Mouse (Mus musculus): ENCODE results near the gene Rbm5. TPM values are rescaled to one million over a fixed set of nuclear protein-coding genes. Genes with fewer than 3 reads are reported as not detected.

Rbm5 gene
- 97.6 and 118 TPM in 2 replicates for polyA plus RNA-seq (2011; ENCODE audit: insufficient read depth, insufficient read length, low replicate concordance, missing spikeins)

DNA sequence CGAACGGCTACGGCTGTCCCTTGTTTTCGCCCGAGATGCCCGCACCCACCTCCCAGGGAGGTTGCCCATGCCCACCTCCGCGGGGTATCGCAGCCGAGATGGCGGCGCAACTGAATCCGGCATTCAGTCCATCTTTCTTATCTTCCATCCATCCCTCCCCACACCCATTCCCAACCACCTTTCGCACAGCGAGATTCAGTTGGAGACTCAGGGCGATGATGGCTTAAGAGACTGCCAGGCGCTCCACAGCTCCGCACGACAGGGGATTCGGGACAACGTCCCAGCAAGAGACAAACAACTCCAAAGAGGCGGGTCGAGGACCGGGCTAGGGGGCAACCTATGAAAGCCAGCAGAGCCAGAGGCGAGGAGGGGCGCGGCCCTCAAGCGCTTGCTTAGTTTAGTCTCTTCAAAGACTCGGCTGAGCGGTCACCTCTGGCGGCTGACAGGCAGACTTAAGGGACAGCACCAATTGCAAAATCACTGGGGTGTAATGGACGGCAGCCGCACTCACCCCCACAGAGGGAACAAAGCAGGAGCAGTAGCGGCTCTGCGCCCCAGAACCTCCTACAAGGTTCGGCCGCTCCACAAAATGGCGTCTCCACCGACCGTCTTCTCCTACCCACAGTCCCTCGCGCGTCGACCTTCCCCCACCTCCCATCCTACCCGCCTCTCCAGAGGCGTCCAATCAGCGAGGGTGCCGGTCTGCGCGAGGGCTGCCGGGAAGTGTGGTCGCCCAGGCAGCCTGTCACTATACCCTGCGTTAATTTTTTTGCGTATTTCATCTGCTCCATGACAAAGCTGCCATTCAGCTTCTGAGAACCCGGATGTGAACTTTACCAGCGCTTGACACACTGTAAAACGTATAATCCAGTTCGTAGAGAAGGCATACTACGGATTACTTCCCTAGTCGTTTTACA lies at the start of gene Rbm5:
Gene Rbm5 (minus strand): TSS at position 623 of the 917 bp plus-strand sequence.
- WGBS = under 1% methylated on average over 60 of the region's 60 CpGs
- peak within 1 kb of the TSS; percentile 95 for H3K4me3 ChIP-seq (replicated peaks; ENCODE audit: control insufficient read depth, low read depth, low read length)
- peak; percentile 94 for TF ChIP-seq POLR2A (IDR thresholded peaks at IDR 0.05; ENCODE audit: borderline replicate concordance, control insufficient read depth, low read depth, low read length)
- TF ChIP-seq CTCF (IDR thresholded peaks at IDR 0.05; ENCODE audit: control insufficient read depth, insufficient read depth, low read length) = no peak
- peak within 1 kb of the TSS; percentile 85 for H3K27ac ChIP-seq (ENCODE audit: control insufficient read depth, insufficient read depth, low read depth, low read length, poor library complexity)
- H3K4me1 ChIP-seq (ENCODE audit: control insufficient read depth, insufficient read depth, low read length) = peaks cover 3% of the 10 kb centered on the region; the same call in 1 of the 2 replicates

DNA sequence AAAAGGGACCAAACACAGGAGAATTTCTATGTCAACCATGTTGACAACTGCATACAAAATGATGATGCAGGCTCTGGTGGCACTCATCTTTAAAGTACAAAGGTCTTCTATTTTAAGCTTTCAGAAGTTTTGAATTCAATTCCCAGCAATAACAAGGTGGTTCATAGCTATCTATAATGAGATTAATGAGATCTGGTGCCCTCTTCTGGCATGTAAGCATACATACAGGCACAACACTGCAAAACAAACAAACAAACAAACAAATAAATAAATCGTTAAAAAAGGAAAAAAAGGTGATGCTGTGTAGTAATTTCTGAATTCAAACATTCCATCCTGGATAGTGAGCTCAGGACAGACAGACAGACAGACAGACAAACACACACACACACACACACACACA lies 41.3 kb upstream of the Rbm5 start:
- Histone ChIP-seq H3K4me1 (ENCODE audit: control insufficient read depth, insufficient read depth, low read length) (no peaks in the 10 kb centered on the region), H3K27ac (ENCODE audit: control insufficient read depth, insufficient read depth, low read depth, low read length, poor library complexity) (no peak overlapping the region), H3K4me3 (replicated peaks; ENCODE audit: control insufficient read depth, low read depth, low read length) (no peak overlapping the region)
- TF ChIP-seq CTCF (IDR thresholded peaks at IDR 0.05; ENCODE audit: control insufficient read depth, insufficient read depth, low read length) (no peak), POLR2A (IDR thresholded peaks at IDR 0.05; ENCODE audit: borderline replicate concordance, control insufficient read depth, low read depth, low read length) (no peak)
- WGBS = 81% methylated on average over 1 of the region's 1 CpGs

DNA sequence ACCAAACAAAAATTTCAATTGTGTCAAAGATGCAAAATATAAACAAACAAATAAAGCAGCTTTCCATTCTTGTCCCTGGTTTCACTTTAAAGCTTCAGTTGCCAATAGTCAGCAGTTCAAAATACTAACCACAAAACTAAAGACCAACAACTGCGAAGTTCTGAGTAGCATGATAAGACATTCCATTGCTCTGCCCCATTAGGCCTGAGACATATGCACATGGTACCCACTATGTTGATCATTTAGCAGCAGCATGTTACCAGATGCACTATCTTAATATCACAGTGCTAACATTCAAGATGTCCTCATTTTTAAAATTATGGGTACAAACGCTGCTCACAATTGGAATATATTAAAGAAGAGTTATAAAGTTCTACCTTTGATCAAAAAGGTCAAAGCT lies 40.2 kb upstream of the Rbm5 start:
- WGBS = 70% methylated on average over 2 of the region's 2 CpGs
- H3K4me1 ChIP-seq (ENCODE audit: control insufficient read depth, insufficient read depth, low read length) = no peaks in the 10 kb centered on the region
- TF ChIP-seq POLR2A (IDR thresholded peaks at IDR 0.05; ENCODE audit: borderline replicate concordance, control insufficient read depth, low read depth, low read length) = no peak
- no peak for TF ChIP-seq CTCF (IDR thresholded peaks at IDR 0.05; ENCODE audit: control insufficient read depth, insufficient read depth, low read length)
- H3K27ac ChIP-seq (ENCODE audit: control insufficient read depth, insufficient read depth, low read depth, low read length, poor library complexity) = no peak overlapping the region
- H3K4me3 ChIP-seq (replicated peaks; ENCODE audit: control insufficient read depth, low read depth, low read length) = no peak overlapping the region

DNA sequence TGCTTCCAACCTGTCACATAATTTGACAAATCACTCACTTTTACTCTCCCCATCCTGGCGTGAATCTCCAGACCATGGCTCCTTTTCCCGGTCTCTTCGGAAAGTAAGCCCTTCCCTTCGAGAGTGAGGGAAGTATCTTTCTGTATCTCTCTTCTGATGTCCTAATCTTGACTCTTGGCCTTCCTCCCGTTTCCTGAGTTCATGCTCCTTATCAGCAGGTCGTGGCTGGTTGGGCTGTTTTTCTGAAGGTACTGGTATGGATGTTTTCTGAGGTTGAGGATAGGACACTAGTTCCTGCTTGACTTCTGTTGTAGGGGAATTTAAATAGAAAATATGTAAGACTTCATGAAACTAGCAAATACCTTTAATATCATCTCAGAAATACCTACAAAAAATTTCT lies 20.9 kb upstream of the Rbm5 start:
- no peak overlapping the region for H3K4me3 ChIP-seq (replicated peaks; ENCODE audit: control insufficient read depth, low read depth, low read length)

DNA sequence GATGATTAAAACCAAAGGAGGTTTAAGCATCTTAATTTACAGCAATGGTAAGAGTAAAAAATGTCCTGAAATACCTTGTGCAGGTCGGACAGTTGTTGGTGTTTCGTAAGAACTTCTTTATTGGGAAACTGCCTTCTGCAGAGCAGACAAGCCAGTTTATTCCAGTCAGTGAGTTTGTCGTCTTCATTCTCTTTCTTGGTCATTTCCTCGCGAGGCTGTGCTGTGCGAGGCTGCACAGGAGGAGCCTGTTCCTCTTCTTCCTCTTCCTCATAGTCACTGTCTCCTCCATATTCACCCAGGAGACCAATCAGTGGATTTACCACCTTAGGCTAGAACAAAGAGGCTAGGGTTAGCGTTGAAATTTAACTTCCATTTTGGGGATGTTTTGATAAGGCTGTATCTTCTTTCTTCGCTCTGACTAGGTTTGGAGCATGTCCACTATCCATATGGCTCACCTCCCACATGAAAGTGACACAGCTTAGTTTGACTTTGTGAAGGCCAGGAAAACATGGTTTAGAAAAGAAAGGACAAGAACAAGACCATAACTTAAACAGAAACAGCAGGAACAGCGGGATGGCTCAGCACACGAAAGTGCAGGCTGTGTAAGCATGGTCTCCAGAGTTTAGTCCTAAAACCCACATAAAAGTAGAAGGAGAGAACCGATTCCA lies 11.9 kb upstream of the Rbm5 start:
- Histone ChIP-seq H3K4me1 (ENCODE audit: control insufficient read depth, insufficient read depth, low read length) (no peaks in the 10 kb centered on the region), H3K4me3 (replicated peaks; ENCODE audit: control insufficient read depth, low read depth, low read length) (no peak overlapping the region), H3K27ac (ENCODE audit: control insufficient read depth, insufficient read depth, low read depth, low read length, poor library complexity) (no peak overlapping the region)
- WGBS = 72% methylated on average over 11 of the region's 11 CpGs
- TF ChIP-seq POLR2A (IDR thresholded peaks at IDR 0.05; ENCODE audit: borderline replicate concordance, control insufficient read depth, low read depth, low read length) (no peak), CTCF (IDR thresholded peaks at IDR 0.05; ENCODE audit: control insufficient read depth, insufficient read depth, low read length) (no peak)

More for the DNA sequence above, 20.9 kb upstream of the Rbm5 start:
- Histone ChIP-seq H3K27ac (ENCODE audit: control insufficient read depth, insufficient read depth, low read depth, low read length, poor library complexity) (no peak overlapping the region), H3K4me1 (ENCODE audit: control insufficient read depth, insufficient read depth, low read length) (no peaks in the 10 kb centered on the region)
- TF ChIP-seq CTCF (IDR thresholded peaks at IDR 0.05; ENCODE audit: control insufficient read depth, insufficient read depth, low read length) (no peak), POLR2A (IDR thresholded peaks at IDR 0.05; ENCODE audit: borderline replicate concordance, control insufficient read depth, low read depth, low read length) (no peak)
- 50% methylated on average over 6 of the region's 6 CpGs for WGBS

DNA sequence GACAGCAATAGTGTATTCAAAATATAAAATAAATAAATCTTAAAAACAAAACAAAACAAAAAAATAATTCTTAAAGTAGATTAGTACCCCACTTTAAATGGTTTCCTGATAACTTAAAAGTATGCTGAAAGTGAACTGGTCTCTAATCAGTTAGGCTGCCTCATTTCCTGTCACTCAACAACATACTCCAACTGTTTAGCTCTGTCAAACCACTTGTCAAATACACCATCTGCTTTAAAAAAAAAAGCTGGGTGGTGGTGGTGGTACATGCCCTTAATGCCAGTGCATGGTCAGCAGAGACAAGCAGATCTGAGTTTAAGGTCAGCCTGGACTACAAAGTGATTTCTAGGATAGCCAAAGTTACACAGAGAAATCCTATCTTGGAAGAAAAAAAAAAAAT lies 6.0 kb upstream of the Rbm5 start:
- TF ChIP-seq CTCF (IDR thresholded peaks at IDR 0.05; ENCODE audit: control insufficient read depth, insufficient read depth, low read length) (no peak), POLR2A (IDR thresholded peaks at IDR 0.05; ENCODE audit: borderline replicate concordance, control insufficient read depth, low read depth, low read length) (no peak)
- no peaks in the 10 kb centered on the region for H3K4me1 ChIP-seq (ENCODE audit: control insufficient read depth, insufficient read depth, low read length)
- no peak overlapping the region for H3K4me3 ChIP-seq (replicated peaks; ENCODE audit: control insufficient read depth, low read depth, low read length)
- H3K27ac ChIP-seq (ENCODE audit: control insufficient read depth, insufficient read depth, low read depth, low read length, poor library complexity) = no peak overlapping the region

DNA sequence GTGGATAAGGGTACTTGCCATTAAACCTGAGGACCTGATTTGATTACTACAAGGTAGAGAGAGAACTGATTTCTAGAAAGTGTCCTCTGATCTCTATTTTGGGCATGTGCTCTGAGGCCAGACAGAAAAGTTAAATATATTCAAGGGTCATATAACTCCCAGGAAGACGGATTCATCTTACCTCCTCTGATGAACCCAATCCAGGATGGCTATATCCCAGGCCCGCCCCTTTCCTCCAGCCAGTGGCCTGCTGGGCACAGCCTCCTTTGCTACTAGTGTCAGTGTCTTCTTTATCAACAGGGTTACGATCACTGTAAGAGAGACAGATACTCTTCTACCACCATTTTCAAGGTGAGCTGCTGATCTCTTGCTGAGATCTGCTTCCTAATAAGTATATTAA lies 3.6 kb upstream of the Rbm5 start:
- TF ChIP-seq POLR2A (IDR thresholded peaks at IDR 0.05; ENCODE audit: borderline replicate concordance, control insufficient read depth, low read depth, low read length) = no peak

DNA sequence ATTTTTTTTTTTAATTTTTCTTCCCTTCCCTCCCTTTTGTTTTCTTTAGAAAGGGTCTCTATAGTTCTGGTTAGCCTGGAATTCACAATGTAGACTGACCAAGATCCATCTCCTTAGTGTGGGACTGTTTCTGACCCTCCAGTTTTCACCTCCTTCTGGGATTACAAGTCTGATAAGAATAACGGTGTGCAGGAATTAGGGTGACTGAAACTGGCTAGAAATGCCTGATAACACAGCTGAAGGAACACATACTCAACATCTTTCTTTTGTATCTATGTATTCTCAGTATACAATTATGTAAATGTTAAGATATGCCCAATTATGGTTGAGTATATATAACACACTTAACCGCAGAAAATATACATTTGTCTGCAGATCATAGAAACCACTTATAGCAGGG lies 986 bp upstream of the Rbm5 start:
- Histone ChIP-seq H3K4me1 (ENCODE audit: control insufficient read depth, insufficient read depth, low read length) (peaks cover 3% of the 10 kb centered on the region; the same call in 1 of the 2 replicates), H3K27ac (ENCODE audit: control insufficient read depth, insufficient read depth, low read depth, low read length, poor library complexity) (no peak overlapping the region), H3K4me3 (replicated peaks; ENCODE audit: control insufficient read depth, low read depth, low read length) (no peak overlapping the region)
- WGBS = 68% methylated on average over 2 of the region's 2 CpGs
- TF ChIP-seq POLR2A (IDR thresholded peaks at IDR 0.05; ENCODE audit: borderline replicate concordance, control insufficient read depth, low read depth, low read length) = no peak
- TF ChIP-seq CTCF (IDR thresholded peaks at IDR 0.05; ENCODE audit: control insufficient read depth, insufficient read depth, low read length) = no peak

More for the DNA sequence above, 3.6 kb upstream of the Rbm5 start:
- no peak overlapping the region for H3K27ac ChIP-seq (ENCODE audit: control insufficient read depth, insufficient read depth, low read depth, low read length, poor library complexity)
- H3K4me1 ChIP-seq (ENCODE audit: control insufficient read depth, insufficient read depth, low read length) = no peaks in the 10 kb centered on the region
- WGBS = 91% methylated on average over 3 of the region's 3 CpGs
- H3K4me3 ChIP-seq (replicated peaks; ENCODE audit: control insufficient read depth, low read depth, low read length) = no peak overlapping the region

All from bone marrow, adult 2 months (tissue).